Mouse (Mus musculus) MEL (cell line): ENCODE measurements around the gene Atg2a. TPM values are rescaled to one million over a fixed set of nuclear protein-coding genes. Genes with fewer than 3 reads are reported as not detected.

ENCODE experiments used
- DNase-seq: peaks from one replicate; pipeline ENCODE4 v3.0.0; 2011; ENCODE audit warnings: low read depth, low spot score
- H3K27ac ChIP-seq: 2 replicates; pipeline ENCODE4 v1.5.1; 2012; ENCODE audit warnings: low read depth, mild to moderate bottlenecking, control low read depth, low read length, moderate library complexity; ENCODE audit not compliant: control insufficient read depth
- H3K27me3 ChIP-seq, 2 experiments: fragments of 150-350 bp in 1 of 2; sonication (generic) in 1 of 2; 2 replicates each; pipeline ENCODE4 v1.6.1; 2012; ENCODE audit warnings: low read length in 2 of 2, mild to moderate bottlenecking in 2 of 2, improper control_type of control experiment in 1 of 2, moderate library complexity in 1 of 2; ENCODE audit not compliant: insufficient read depth in 2 of 2, control insufficient read depth in 1 of 2
- H3K36me3 ChIP-seq, 2 experiments: 2 replicates each; pipeline ENCODE4 v1.6.1; 2012 to 2014; ENCODE audit warnings: low read length in 2 of 2, improper control_type of control experiment in 1 of 2, inconsistent platforms in 1 of 2, mild to moderate bottlenecking in 1 of 2; ENCODE audit not compliant: insufficient read depth in 2 of 2, control insufficient read depth in 1 of 2
- H3K4me1 ChIP-seq, 2 experiments: fragments of 150-350 bp in 1 of 2; sonication (generic) in 1 of 2; 2 replicates each; pipeline ENCODE4 v1.6.1; 2012; ENCODE audit warnings: low read length in 2 of 2, improper control_type of control experiment in 1 of 2, mild to moderate bottlenecking in 1 of 2; ENCODE audit not compliant: insufficient read depth in 2 of 2, control insufficient read depth in 1 of 2
- H3K4me3 ChIP-seq, 2 experiments: fragments of 150-350 bp in 1 of 2; sonication (generic) in 1 of 2; 2 replicates each; pipeline ENCODE4 v1.5.1; 2012; ENCODE audit warnings: low read depth in 2 of 2, low read length in 2 of 2, mild to moderate bottlenecking in 2 of 2, moderate library complexity in 2 of 2, control low read depth in 1 of 2, improper control_type of control experiment in 1 of 2; ENCODE audit not compliant: control insufficient read depth in 1 of 2, insufficient read depth in 1 of 2
- H3K79me2 ChIP-seq: 2 replicates; pipeline ENCODE4 v1.6.1; 2012; ENCODE audit warnings: mild to moderate bottlenecking, low read length, moderate library complexity; ENCODE audit not compliant: control insufficient read depth, poor library complexity, insufficient read depth
- H3K9ac ChIP-seq: 2 replicates; pipeline ENCODE4 v1.6.1; 2012; ENCODE audit warnings: low read depth, mild to moderate bottlenecking, control low read depth, low read length, moderate library complexity; ENCODE audit not compliant: control insufficient read depth, poor library complexity, severe bottlenecking
- H3K9me3 ChIP-seq: fragments of 150-350 bp; sonication (generic); replicated peaks from 2 replicates; pipeline ENCODE4 v1.6.1; 2012; ENCODE audit warnings: mild to moderate bottlenecking, low read length, improper control_type of control experiment, moderate library complexity; ENCODE audit not compliant: insufficient read depth
- CHD2 ChIP-seq: IDR thresholded peaks from 2 replicates; pipeline ENCODE4 v1.6.1; 2011; ENCODE audit warnings: low read length, improper control_type of control experiment
- E2F4 ChIP-seq: IDR thresholded peaks from 2 replicates; pipeline ENCODE4 v1.6.1; 2011; ENCODE audit warnings: low read depth, low read length, improper control_type of control experiment, borderline replicate concordance
- EP300 ChIP-seq, 2 experiments: IDR thresholded peaks; 2 replicates each; pipeline ENCODE4 v1.6.1; 2011; ENCODE audit warnings: improper control_type of control experiment in 2 of 2, low read length in 2 of 2, low read depth in 1 of 2, mild to moderate bottlenecking in 1 of 2
- ETS1 ChIP-seq: IDR thresholded peaks from 2 replicates; pipeline ENCODE4 v1.6.1; 2012; ENCODE audit warnings: low read depth, mild to moderate bottlenecking, inconsistent platforms, low read length, improper control_type of control experiment, moderate library complexity
- GATA1 ChIP-seq: IDR thresholded peaks from 2 replicates; pipeline ENCODE4 v1.6.1; 2011; ENCODE audit warnings: low read depth, low read length, improper control_type of control experiment
- MAX ChIP-seq: IDR thresholded peaks from 2 replicates; pipeline ENCODE4 v1.6.1; 2011; ENCODE audit warnings: low read length, improper control_type of control experiment
- MAZ ChIP-seq: IDR thresholded peaks from 2 replicates; pipeline ENCODE4 v1.6.1; 2012; ENCODE audit warnings: low read depth, mild to moderate bottlenecking, inconsistent platforms, low read length, improper control_type of control experiment
- MEF2A ChIP-seq: IDR thresholded peaks from 2 replicates; pipeline ENCODE4 v1.6.1; 2014; ENCODE audit warnings: low read depth, mild to moderate bottlenecking, inconsistent platforms, low read length, improper control_type of control experiment; ENCODE audit not compliant: poor library complexity, insufficient replicate concordance, severe bottlenecking; ENCODE audit errors: extremely low read depth
- MXI1 ChIP-seq: IDR thresholded peaks from 2 replicates; pipeline ENCODE4 v1.6.1; 2011; ENCODE audit warnings: mild to moderate bottlenecking, low read depth, low read length, improper control_type of control experiment
- MYC ChIP-seq: IDR thresholded peaks from 2 replicates; pipeline ENCODE4 v1.6.1; 2011; ENCODE audit warnings: low read depth, mild to moderate bottlenecking, low read length, improper control_type of control experiment, moderate library complexity
- NRF1 ChIP-seq: IDR thresholded peaks from 2 replicates; pipeline ENCODE4 v1.6.1; 2014; ENCODE audit warnings: low read depth, mild to moderate bottlenecking, inconsistent platforms, low read length, improper control_type of control experiment, moderate library complexity; ENCODE audit not compliant: poor library complexity, insufficient read depth, severe bottlenecking
- POLR2AphosphoS2 ChIP-seq: IDR thresholded peaks from 2 replicates; pipeline ENCODE4 v1.6.1; 2011; ENCODE audit warnings: low read length, improper control_type of control experiment
- POLR2AphosphoS5 ChIP-seq: IDR thresholded peaks from 2 replicates; pipeline ENCODE4 v1.6.1; 2012; ENCODE audit warnings: low read depth, borderline replicate concordance, mild to moderate bottlenecking, inconsistent platforms, low read length, moderate library complexity, mixed read lengths
- SIN3A ChIP-seq: IDR thresholded peaks from 2 replicates; pipeline ENCODE4 v1.6.1; 2012; ENCODE audit warnings: low read length, improper control_type of control experiment, inconsistent platforms
- SMC3 ChIP-seq: IDR thresholded peaks from 2 replicates; pipeline ENCODE4 v1.6.1; 2011; ENCODE audit warnings: low read depth, low read length, improper control_type of control experiment
- TBP ChIP-seq: IDR thresholded peaks from 2 replicates; pipeline ENCODE4 v1.8.0; 2011; ENCODE audit warnings: low read depth, low read length, improper control_type of control experiment
- UBTF ChIP-seq: IDR thresholded peaks from 2 replicates; pipeline ENCODE4 v1.6.1; 2012; ENCODE audit warnings: low read depth, mild to moderate bottlenecking, inconsistent platforms, low read length, improper control_type of control experiment, moderate library complexity, borderline replicate concordance; ENCODE audit not compliant: insufficient read depth
- USF1 ChIP-seq: IDR thresholded peaks from 2 replicates; pipeline ENCODE4 v1.6.1; 2014; ENCODE audit warnings: low read depth, mild to moderate bottlenecking, inconsistent platforms, low read length, improper control_type of control experiment, moderate library complexity
- USF2 ChIP-seq, 2 experiments: IDR thresholded peaks; 2 replicates each; pipeline ENCODE4 v1.6.1; 2011 to 2012; ENCODE audit warnings: improper control_type of control experiment in 2 of 2, low read length in 2 of 2, borderline replicate concordance in 1 of 2, inconsistent platforms in 1 of 2, low read depth in 1 of 2, mild to moderate bottlenecking in 1 of 2; ENCODE audit not compliant: insufficient read depth in 1 of 2
- ZKSCAN1 ChIP-seq: IDR thresholded peaks from 2 replicates; pipeline ENCODE4 v1.6.1; 2012; ENCODE audit warnings: low read depth, mild to moderate bottlenecking, inconsistent platforms, low read length, improper control_type of control experiment, moderate library complexity
- polyA plus RNA-seq, 2 experiments: library from polyadenylated mRNA; stranded (reverse) in 1 of 2; unstranded in 1 of 2; fragments of >175 nt in 1 of 2; fragments of >200 nt in 1 of 2; gene quantifications; 2 replicates each; pipeline versions ENCODE4 v1.2.1 to v1.2.4; 2012; ENCODE audit warnings: low replicate concordance in 2 of 2, low read depth in 1 of 2; ENCODE audit not compliant: insufficient read length in 2 of 2, insufficient read depth in 1 of 2, missing spikeins in 1 of 2
- total RNA-seq: library from RNA; depleted of rRNA; stranded (reverse); fragments of 300-350 nt; gene quantifications from 2 replicates; pipeline ENCODE4 v1.2.3, GENCODE M21; 2012

The Atg2a gene
- total and polyA plus RNA-seq, 3 experiments = 7.9 to 21.7 TPM; not detected in 1

GRCm38 (mm10) chr19:6230411-6230810, 11.1 kb upstream of the Atg2a start:
- Histone ChIP-seq H3K9ac (no peak overlapping the region), H3K36me3 (peaks cover 0 to 8% of the 10 kb centered on the region in 2 experiments; a peak in 2 of 4 replicates), H3K4me1 (peaks cover 0 to 14% of the 10 kb centered on the region in 2 experiments; a peak in 2 of 4 replicates), H3K79me2 (peaks cover 3% of the 10 kb centered on the region; the same call in 1 of the 2 replicates), H3K9me3 (no peaks in the 10 kb centered on the region), H3K4me3 (no peak overlapping the region), H3K27me3 (no peaks in the 10 kb centered on the region), H3K27ac (no peak overlapping the region)
- no peak for TF ChIP-seq ETS1
- no peak for TF ChIP-seq NRF1
- TF ChIP-seq MAZ = no peak
- TF ChIP-seq CHD2 = no peak
- TF ChIP-seq E2F4 = no peak
- TF ChIP-seq GATA1 = no peak
- TF ChIP-seq MXI1 = no peak
- no peak for TF ChIP-seq SIN3A
- no peak for DNase-seq

GRCm38 (mm10) chr19:6231036-6231435, 10.4 kb upstream of the Atg2a start:
- DNase-seq = no peak
- Histone ChIP-seq H3K9me3 (no peaks in the 10 kb centered on the region), H3K4me1 (peaks cover 0 to 14% of the 10 kb centered on the region in 2 experiments; a peak in 2 of 4 replicates), H3K4me3 (no peak overlapping the region), H3K9ac (no peak overlapping the region), H3K79me2 (peaks cover 5% of the 10 kb centered on the region; the same call in 1 of the 2 replicates), H3K27ac (no peak overlapping the region), H3K27me3 (no peaks in the 10 kb centered on the region), H3K36me3 (peaks cover 0 to 8% of the 10 kb centered on the region in 2 experiments; a peak in 2 of 4 replicates)
- TF ChIP-seq ETS1 = no peak
- no peak for TF ChIP-seq MYC
- no peak for TF ChIP-seq MXI1
- TF ChIP-seq POLR2AphosphoS2 = no peak
- TF ChIP-seq UBTF = no peak
- no peak for TF ChIP-seq EP300 (IDR thresholded peaks at IDR 0.05; ENCODE audit: low read depth in 1 of 2, low read length in 2 of 2)
- no peak for TF ChIP-seq MEF2A
- TF ChIP-seq GATA1 = no peak
- no peak for TF ChIP-seq MAX
- TF ChIP-seq USF2 (IDR thresholded peaks at IDR 0.05; ENCODE audit: borderline replicate concordance in 1 of 2, insufficient read depth in 1 of 2, low read depth in 1 of 2, low read length in 2 of 2) = no peak
- no peak for TF ChIP-seq MAZ
- no peak for TF ChIP-seq POLR2AphosphoS5
- no peak for TF ChIP-seq SIN3A
- no peak for TF ChIP-seq ZKSCAN1
- TF ChIP-seq USF1 = no peak
- TF ChIP-seq CHD2 = no peak
- no peak for TF ChIP-seq TBP
- no peak for TF ChIP-seq SMC3
